Mouse (Mus musculus): ENCODE results near the gene Ube2n. TPM values are rescaled to one million over a fixed set of nuclear protein-coding genes. Genes with fewer than 3 reads are reported as not detected.

Ube2n gene
- polyA plus RNA-seq (2015; fragmentation: Nextera tagmentation; extraction: Ambion mirVana) = 358 and 359 TPM in 2 replicates

- H3K4me2 ChIP-seq = peak within 1 kb of the TSS; percentile 70
- peak within 1 kb of the TSS; percentile 98 for H3K27ac ChIP-seq (replicated peaks)
- peaks cover 33% of the 10 kb centered on the region for H3K4me1 ChIP-seq
- WGBS = under 1% methylated on average over 78 of the region's 81 CpGs
- H3K9ac ChIP-seq (replicated peaks) = peak within 1 kb of the TSS; percentile 95
- peak; percentile 96 for ATAC-seq (ENCODE audit: low FRiP score)
- peak within 1 kb of the TSS; percentile 82 for H3K4me3 ChIP-seq (replicated peaks)
- no peaks in the 10 kb centered on the region for H3K27me3 ChIP-seq (replicated peaks)
- no peaks in the 10 kb centered on the region for H3K9me3 ChIP-seq (replicated peaks)
- no peaks in the 10 kb centered on the region for H3K36me3 ChIP-seq
Observed at GRCm38 (mm10) chr10:95514656-95515292, at the start of gene Ube2n. Ube2n (plus strand) TSS chr10:95515145.

GRCm38 (mm10) chr10:95465485-95465896 lies 49.5 kb upstream of the Ube2n start:
- H3K9ac ChIP-seq (replicated peaks) = no peak overlapping the region
- H3K4me3 ChIP-seq (replicated peaks) = no peak overlapping the region
- WGBS = 70% methylated on average over 4 of the region's 4 CpGs
- no peak overlapping the region for H3K4me2 ChIP-seq
- H3K27ac ChIP-seq (replicated peaks) = no peak overlapping the region
- H3K27me3 ChIP-seq (replicated peaks) = no peaks in the 10 kb centered on the region
- no peaks in the 10 kb centered on the region for H3K9me3 ChIP-seq (replicated peaks)
- no peak for ATAC-seq (ENCODE audit: low FRiP score)
- no peaks in the 10 kb centered on the region for H3K36me3 ChIP-seq
- no peaks in the 10 kb centered on the region for H3K4me1 ChIP-seq

GRCm38 (mm10) chr10:95468894-95469293 lies 46.1 kb upstream of the Ube2n start:
- H3K9ac ChIP-seq (replicated peaks) = no peak overlapping the region
- H3K27ac ChIP-seq (replicated peaks) = no peak overlapping the region
- 74% methylated on average over 4 of the region's 4 CpGs for WGBS
- no peaks in the 10 kb centered on the region for H3K9me3 ChIP-seq (replicated peaks)
- ATAC-seq (ENCODE audit: low FRiP score) = no peak
- H3K4me1 ChIP-seq = no peaks in the 10 kb centered on the region
- no peak overlapping the region for H3K4me3 ChIP-seq (replicated peaks)
- H3K27me3 ChIP-seq (replicated peaks) = no peaks in the 10 kb centered on the region
- H3K36me3 ChIP-seq = no peaks in the 10 kb centered on the region
- H3K4me2 ChIP-seq = no peak overlapping the region

DNA sequence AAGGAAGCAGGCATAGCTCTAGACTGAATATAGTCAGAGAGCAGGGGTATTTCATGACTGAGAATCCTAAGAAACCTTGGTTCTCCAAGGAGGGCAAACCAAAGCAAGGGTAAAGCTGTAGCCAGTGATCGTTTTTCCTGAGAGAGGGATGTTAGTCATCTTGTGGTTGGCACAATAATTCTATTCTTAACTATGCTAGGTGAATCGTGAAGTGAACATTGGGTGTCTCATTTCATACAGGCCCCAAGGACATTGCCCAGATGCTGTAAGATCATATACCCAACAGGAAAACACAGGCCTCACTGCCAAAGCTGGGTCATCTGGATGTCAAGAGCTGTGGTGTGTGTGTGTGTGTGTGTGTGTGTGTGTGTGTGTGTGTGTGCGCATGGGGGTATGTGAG lies 43.8 kb upstream of the Ube2n start:
- Histone ChIP-seq H3K9ac (replicated peaks) (no peak overlapping the region), H3K36me3 (no peaks in the 10 kb centered on the region), H3K27ac (replicated peaks) (no peak overlapping the region), H3K9me3 (replicated peaks) (no peaks in the 10 kb centered on the region), H3K27me3 (replicated peaks) (no peaks in the 10 kb centered on the region), H3K4me1 (no peaks in the 10 kb centered on the region), H3K4me2 (no peak overlapping the region), H3K4me3 (replicated peaks) (no peak overlapping the region)
- 88% methylated on average over 3 of the region's 3 CpGs for WGBS
- ATAC-seq (ENCODE audit: low FRiP score) = no peak

DNA sequence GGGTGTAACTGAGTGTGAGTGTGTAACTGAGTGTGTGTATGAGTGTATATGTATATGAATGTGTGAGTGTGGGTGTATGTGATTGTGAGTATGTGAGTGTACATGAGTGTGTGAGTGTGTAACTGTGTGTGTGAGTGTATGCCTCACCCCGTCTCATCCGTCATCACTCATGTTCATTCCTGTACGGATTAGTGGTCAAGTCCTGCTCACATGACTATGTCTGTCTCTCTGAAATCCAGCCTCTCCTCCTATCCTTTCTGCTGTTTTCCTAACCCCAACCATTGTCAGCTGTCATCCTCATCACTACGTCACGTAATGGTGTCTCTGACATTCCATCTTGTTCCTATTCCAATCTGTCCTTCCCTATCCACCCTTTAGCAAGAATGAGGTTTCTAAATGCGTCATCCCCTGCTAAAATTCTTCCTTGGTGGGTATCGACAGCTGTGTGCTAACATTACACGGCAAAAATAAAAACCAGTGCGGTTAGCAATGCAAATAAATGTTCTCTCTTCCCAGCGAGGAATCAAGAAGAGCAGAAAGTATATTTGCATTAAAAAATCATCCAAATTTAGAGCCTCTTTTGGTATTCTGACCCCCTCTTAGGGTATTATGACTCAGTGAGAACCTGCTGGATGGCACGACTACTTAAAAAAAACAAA lies 42.9 kb upstream of the Ube2n start:
- Histone ChIP-seq H3K36me3 (no peaks in the 10 kb centered on the region), H3K9me3 (replicated peaks) (no peaks in the 10 kb centered on the region), H3K4me3 (replicated peaks) (no peak overlapping the region), H3K9ac (replicated peaks) (no peak overlapping the region), H3K27ac (replicated peaks) (no peak overlapping the region), H3K27me3 (replicated peaks) (no peaks in the 10 kb centered on the region), H3K4me1 (no peaks in the 10 kb centered on the region), H3K4me2 (no peak overlapping the region)
- no peak for ATAC-seq (ENCODE audit: low FRiP score)
- 78% methylated on average over 11 of the region's 11 CpGs for WGBS

GRCm38 (mm10) chr10:95475923-95476322 lies 39.0 kb upstream of the Ube2n start:
- WGBS = 12% methylated on average over 10 of the region's 10 CpGs
- H3K27me3 ChIP-seq (replicated peaks) = no peaks in the 10 kb centered on the region
- H3K4me2 ChIP-seq = no peak overlapping the region
- no peak overlapping the region for H3K4me3 ChIP-seq (replicated peaks)
- peaks cover 11% of the 10 kb centered on the region; the same call in 1 of the 2 replicates for H3K36me3 ChIP-seq
- no peaks in the 10 kb centered on the region for H3K4me1 ChIP-seq
- no peak overlapping the region for H3K27ac ChIP-seq (replicated peaks)
- peak; percentile 84 for ATAC-seq (ENCODE audit: low FRiP score)
- H3K9ac ChIP-seq (replicated peaks) = no peak overlapping the region
- no peaks in the 10 kb centered on the region for H3K9me3 ChIP-seq (replicated peaks)

DNA sequence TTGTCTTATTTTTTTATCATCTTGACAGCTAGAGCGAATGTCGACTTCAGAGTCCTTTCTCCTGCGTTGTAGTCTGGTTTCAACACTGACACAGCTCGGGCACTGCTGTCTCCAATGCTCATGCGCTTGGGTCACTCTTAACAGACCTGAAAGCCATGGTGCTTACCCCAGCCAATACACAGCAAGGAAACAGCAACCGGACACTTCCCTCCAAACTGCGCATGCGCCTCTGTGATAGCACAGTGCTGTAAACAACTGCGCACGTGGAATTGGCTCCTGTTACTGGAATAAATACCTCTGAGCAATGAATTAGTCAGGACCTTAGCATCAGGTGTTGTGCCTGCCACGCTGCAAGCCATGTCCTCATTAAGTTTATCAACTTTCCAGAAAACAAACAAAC lies 37.4 kb upstream of the Ube2n start:
- H3K4me1 ChIP-seq = no peaks in the 10 kb centered on the region
- no peak overlapping the region for H3K4me2 ChIP-seq
- no peak for ATAC-seq (ENCODE audit: low FRiP score)
- no peaks in the 10 kb centered on the region for H3K27me3 ChIP-seq (replicated peaks)
- H3K9ac ChIP-seq (replicated peaks) = no peak overlapping the region
- peaks cover 17% of the 10 kb centered on the region for H3K36me3 ChIP-seq
- H3K4me3 ChIP-seq (replicated peaks) = no peak overlapping the region
- WGBS = 87% methylated on average over 11 of the region's 11 CpGs
- H3K27ac ChIP-seq (replicated peaks) = no peak overlapping the region
- no peaks in the 10 kb centered on the region for H3K9me3 ChIP-seq (replicated peaks)

DNA sequence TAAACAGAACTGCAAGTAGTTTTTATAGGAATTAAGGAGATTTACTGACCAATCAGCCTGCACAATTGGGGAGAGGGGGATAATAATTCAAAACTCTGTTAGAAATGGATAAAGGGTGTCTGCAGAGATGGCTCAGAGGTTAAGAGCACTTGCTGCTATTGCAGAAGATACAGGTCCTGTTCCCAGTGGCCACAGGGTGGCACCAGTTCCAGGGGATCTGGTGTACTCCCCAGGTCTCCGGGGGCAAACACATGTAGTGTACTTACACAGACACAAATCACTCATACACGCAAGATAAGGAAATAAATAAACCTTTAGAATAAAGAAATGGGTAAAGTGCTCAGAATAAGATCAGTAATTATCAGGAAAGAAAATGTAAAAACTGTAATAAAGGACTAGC lies 25.3 kb upstream of the Ube2n start:
- no peak overlapping the region for H3K9ac ChIP-seq (replicated peaks)
- no peaks in the 10 kb centered on the region for H3K27me3 ChIP-seq (replicated peaks)
- H3K36me3 ChIP-seq = peaks cover 80% of the 10 kb centered on the region
- H3K4me3 ChIP-seq (replicated peaks) = no peak overlapping the region
- H3K27ac ChIP-seq (replicated peaks) = no peak overlapping the region
- 75% methylated on average over 2 of the region's 2 CpGs for WGBS
- H3K4me1 ChIP-seq = no peaks in the 10 kb centered on the region
- no peak for ATAC-seq (ENCODE audit: low FRiP score)
- H3K9me3 ChIP-seq (replicated peaks) = no peaks in the 10 kb centered on the region
- no peak overlapping the region for H3K4me2 ChIP-seq

GRCm38 (mm10) chr10:95494268-95494667 lies 20.7 kb upstream of the Ube2n start:
- Histone ChIP-seq H3K27me3 (replicated peaks) (no peaks in the 10 kb centered on the region), H3K9ac (replicated peaks) (no peak overlapping the region), H3K9me3 (replicated peaks) (no peaks in the 10 kb centered on the region), H3K36me3 (peaks cover 65% of the 10 kb centered on the region), H3K4me3 (replicated peaks) (no peak overlapping the region), H3K4me2 (no peak overlapping the region), H3K27ac (replicated peaks) (no peak overlapping the region), H3K4me1 (no peaks in the 10 kb centered on the region)
- WGBS = 96% methylated on average over 5 of the region's 5 CpGs
- no peak for ATAC-seq (ENCODE audit: low FRiP score)

- peak overlapping the region; percentile 68 for H3K4me2 ChIP-seq
- H3K27ac ChIP-seq (replicated peaks) = peak overlapping the region; percentile 91
- peak overlapping the region; percentile 74 for H3K9ac ChIP-seq (replicated peaks)
- peaks cover 9% of the 10 kb centered on the region for H3K36me3 ChIP-seq
- H3K9me3 ChIP-seq (replicated peaks) = no peaks in the 10 kb centered on the region
- ATAC-seq (ENCODE audit: low FRiP score) = peak; percentile 37; the same call in 1 of the 2 replicates
- peak overlapping the region; percentile 80 for H3K4me3 ChIP-seq (replicated peaks)
- H3K27me3 ChIP-seq (replicated peaks) = no peaks in the 10 kb centered on the region
- WGBS = 1% methylated on average over 7 of the region's 7 CpGs
- peaks cover 12% of the 10 kb centered on the region for H3K4me1 ChIP-seq
Observed at GRCm38 (mm10) chr10:95501033-95501432, 13.9 kb upstream of the Ube2n start.

DNA sequence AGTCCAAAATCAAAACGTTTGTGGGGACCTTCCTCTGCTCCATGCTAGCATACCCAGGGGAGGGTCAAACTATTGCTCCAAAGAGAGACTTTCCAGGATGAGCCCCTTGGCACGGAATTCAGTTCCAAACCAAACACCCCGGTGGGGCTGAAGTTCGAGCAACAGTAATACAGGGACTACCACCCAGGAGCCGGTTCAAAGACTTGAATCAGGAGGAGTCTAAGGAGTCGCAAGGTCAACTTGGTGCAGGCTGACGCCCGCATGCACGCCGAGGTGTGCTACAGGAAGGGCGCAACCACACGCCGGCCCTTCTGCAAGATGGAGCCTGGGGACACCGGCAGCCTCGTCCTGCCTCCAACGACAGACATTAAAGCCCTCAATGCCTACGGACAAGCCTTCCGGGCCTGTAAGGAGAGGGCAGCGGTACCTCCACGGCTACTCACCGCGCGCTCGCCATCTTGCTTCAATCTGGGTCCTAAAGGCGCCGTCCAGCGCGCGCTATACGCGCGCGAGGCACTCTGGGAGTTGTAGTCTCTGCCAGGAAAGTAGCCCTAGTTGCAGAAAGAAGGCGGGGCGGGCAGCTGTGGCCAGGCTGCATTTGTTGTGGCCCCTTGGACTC lies 13.4 kb upstream of the Ube2n start, which contains the start of gene Mrpl42:
Mrpl42 (minus strand) TSS at position 478 of the 619 bp plus-strand sequence.
- ATAC-seq (ENCODE audit: low FRiP score) = peak; percentile 94
- no peaks in the 10 kb centered on the region for H3K9me3 ChIP-seq (replicated peaks)
- peaks cover 8% of the 10 kb centered on the region for H3K36me3 ChIP-seq
- peaks cover 12% of the 10 kb centered on the region for H3K4me1 ChIP-seq
- H3K9ac ChIP-seq (replicated peaks) = peak within 1 kb of the TSS; percentile 74
- H3K27ac ChIP-seq (replicated peaks) = peak within 1 kb of the TSS; percentile 91
- under 1% methylated on average over 35 of the region's 35 CpGs for WGBS
- peak within 1 kb of the TSS; percentile 80 for H3K4me3 ChIP-seq (replicated peaks)
- no peaks in the 10 kb centered on the region for H3K27me3 ChIP-seq (replicated peaks)
- H3K4me2 ChIP-seq = peak within 1 kb of the TSS; percentile 68
